Mouse (Mus musculus) urinary bladder, postnatal 25 days (tissue): ENCODE results near the gene Gm8677.
"Not testable (repeated sequence)": the region's sequence is repeated elsewhere in the genome, so short reads cannot be mapped to it uniquely, and the experiment has no call there.

ENCODE experiments used
- DNase-seq: peaks from one replicate; pipeline ENCODE4 v3.0.0; 2022; ENCODE audit warnings: low spot score

The Gm8677 gene

GRCm38 (mm10) chr7:22534787-22535186 lies at the start of gene Gm8677:
Gm8677 (minus strand) TSS chr7:22534887.
- DNase-seq = not testable (repeated sequence)

- not testable (repeated sequence) for DNase-seq
These were observed 30.6 kb upstream of the Gm8677 start, which contains the start of gene Gm4201 for GRCm38 (mm10) chr7:22565243-22565642. Gm4201 (minus strand) TSS chr7:22565343.

GRCm38 (mm10) chr7:22522667-22523066 lies 12.0 kb downstream of the Gm8677 start, which contains the start of gene Vmn1r152:
Vmn1r152 (plus strand) TSS chr7:22522967.
- DNase-seq = not testable (repeated sequence)

DNA sequence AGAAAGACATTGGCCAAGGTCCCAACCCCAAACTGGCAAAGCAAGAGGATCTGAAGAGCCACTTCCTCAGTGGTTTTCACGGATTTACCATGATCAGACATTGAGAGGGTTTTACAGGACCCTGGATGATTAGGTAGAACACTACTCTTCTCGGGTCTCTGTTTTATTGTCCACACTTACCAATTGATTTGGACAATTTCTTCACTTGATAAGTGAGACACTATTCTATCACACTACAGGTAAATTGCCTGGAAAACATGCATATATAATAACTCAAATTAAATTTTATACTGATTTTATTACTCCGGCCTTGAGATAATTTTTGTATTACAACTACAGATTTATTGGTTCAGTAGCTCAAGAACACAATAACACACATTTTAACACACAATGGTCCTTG lies 35.1 kb downstream of the Gm8677 start, which contains the start of gene Vmn1r151:
Gene Vmn1r151, minus strand, starts transcription at position 101 of the 400 bp plus-strand sequence.
- DNase-seq = not testable (repeated sequence)
